Mouse (Mus musculus): ENCODE results near the gene Gm10112. TPM values are rescaled to one million over a fixed set of nuclear protein-coding genes. Genes with fewer than 3 reads are reported as not detected.

Gene Gm10112
- polyA plus RNA-seq (2014; fragmentation: Illumina TruSeq; extraction: RNeasy Lipid Tissue Mini Kit (QIAGEN cat#74804); ENCODE audit: low read depth, low replicate concordance): not detected

GRCm38 (mm10) chrX:111168040-111168439, at the start of gene Gm10112:
Gene Gm10112, plus strand, starts transcription at chrX:111168340.

Other genes starting within 250 kb of the Gm10112 start
- not detected for gene Cylc1, start 57.9 kb upstream of the Gm10112 start, polyA plus RNA-seq (2014; fragmentation: Illumina TruSeq; extraction: RNeasy Lipid Tissue Mini Kit (QIAGEN cat#74804); ENCODE audit: low read depth, low replicate concordance)